Mouse (Mus musculus) limb, embryonic 13.5 days (tissue): ENCODE results near the gene Herc2. TPM values are rescaled to one million over a fixed set of nuclear protein-coding genes. Genes with fewer than 3 reads are reported as not detected.

Source experiments
- ATAC-seq: fragments of 200-750 bp; cut with Nextera tagmentation; 2 replicates; pipeline ENCODE4 v1.8.0; 2017; ENCODE audit warnings: low read depth, moderate number of reproducible peaks, moderate TSS enrichment; ENCODE audit not compliant: low FRiP score
- H3K27ac ChIP-seq: fragments of 300-500 bp; sonication (generic); 2 replicates; pipeline ENCODE4 v1.5.1; 2015; ENCODE audit warnings: inconsistent platforms, mild to moderate bottlenecking, moderate library complexity
- H3K27me3 ChIP-seq: fragments of 300-500 bp; sonication (generic); 2 replicates; pipeline ENCODE4 v1.6.1; 2015; ENCODE audit warnings: mild to moderate bottlenecking, inconsistent platforms
- H3K36me3 ChIP-seq: fragments of 300-500 bp; sonication (generic); 2 replicates; pipeline ENCODE4 v1.6.1; 2015; ENCODE audit warnings: inconsistent platforms, mild to moderate bottlenecking, moderate library complexity
- H3K4me1 ChIP-seq: fragments of 300-500 bp; sonication (generic); 2 replicates; pipeline ENCODE4 v1.6.1; 2015; ENCODE audit warnings: inconsistent platforms
- H3K4me2 ChIP-seq: fragments of 300-500 bp; sonication (generic); replicated peaks from 2 replicates; pipeline ENCODE4 v1.6.1; 2015; ENCODE audit warnings: inconsistent platforms, mild to moderate bottlenecking, moderate library complexity
- H3K4me3 ChIP-seq: fragments of 300-500 bp; sonication (generic); 2 replicates; pipeline ENCODE4 v1.5.1; 2015; ENCODE audit warnings: moderate library complexity, mild to moderate bottlenecking, inconsistent platforms
- H3K9ac ChIP-seq: fragments of 300-500 bp; sonication (generic); 2 replicates; pipeline ENCODE4 v1.6.1; 2015; ENCODE audit warnings: mild to moderate bottlenecking, inconsistent platforms
- H3K9me3 ChIP-seq: fragments of 300-500 bp; sonication (generic); 2 replicates; pipeline ENCODE4 v1.6.1; 2016; ENCODE audit warnings: inconsistent platforms
- WGBS: fragments of 180-500 bp; shearing (Covaris S2); methylation state at CpG from one replicate; pipeline ENCODE4 v1.1.7; 2015; 5-methylcytosine and 5-hydroxymethylcytosine counted together
- polyA plus RNA-seq: library from polyadenylated mRNA; unstranded; fragments of >200 nt; fragmentation: Nextera tagmentation; extraction: Ambion mirVana; gene quantifications from 2 replicates; pipeline ENCODE4 v1.2.1, GENCODE M21; 2015

Gene Herc2
- polyA plus RNA-seq, 1 experiment from 2014 or later: 28.8 TPM

- H3K27ac ChIP-seq: no peak overlapping the region
- H3K9me3 ChIP-seq: no peaks in the 10 kb centered on the region
- no peak overlapping the region for H3K9ac ChIP-seq
- no peak for ATAC-seq
- H3K36me3 ChIP-seq: peaks cover 82% of the 10 kb centered on the region
- H3K4me2 ChIP-seq: no peak overlapping the region
- H3K4me3 ChIP-seq: no peak overlapping the region
- no peaks in the 10 kb centered on the region for H3K27me3 ChIP-seq
- H3K4me1 ChIP-seq: no peaks in the 10 kb centered on the region
- 95% methylated on average over 3 of the region's 3 CpGs for WGBS
These were observed 39.1 kb downstream of the Herc2 start for GRCm38 (mm10) chr7:56089097-56089496.

- H3K4me2 ChIP-seq: no peak overlapping the region
- H3K4me3 ChIP-seq: no peak overlapping the region
- 94% methylated on average over 5 of the region's 5 CpGs for WGBS
- no peak overlapping the region for H3K27ac ChIP-seq
- no peaks in the 10 kb centered on the region for H3K9me3 ChIP-seq
- H3K9ac ChIP-seq: no peak overlapping the region
- no peaks in the 10 kb centered on the region for H3K27me3 ChIP-seq
- no peaks in the 10 kb centered on the region for H3K4me1 ChIP-seq
- no peak for ATAC-seq
- peaks cover 82% of the 10 kb centered on the region for H3K36me3 ChIP-seq
These were observed 41.4 kb downstream of the Herc2 start for GRCm38 (mm10) chr7:56091445-56091844.

GRCm38 (mm10) chr7:56102293-56102847, 52.4 kb downstream of the Herc2 start:
- 86% methylated on average over 5 of the region's 5 CpGs for WGBS
- Histone ChIP-seq H3K4me3 (no peak overlapping the region), H3K27ac (no peak overlapping the region), H3K36me3 (peaks cover 67% of the 10 kb centered on the region), H3K4me2 (no peak overlapping the region), H3K27me3 (no peaks in the 10 kb centered on the region), H3K4me1 (no peaks in the 10 kb centered on the region), H3K9ac (no peak overlapping the region), H3K9me3 (no peaks in the 10 kb centered on the region)
- no peak for ATAC-seq

- no peak for ATAC-seq
- peaks cover 53% of the 10 kb centered on the region for H3K36me3 ChIP-seq
- WGBS: 92% methylated on average over 6 of the region's 6 CpGs
These were observed 63.0 kb downstream of the Herc2 start for GRCm38 (mm10) chr7:56112999-56113398.

GRCm38 (mm10) chr7:56114148-56114547, 64.2 kb downstream of the Herc2 start:
- Histone ChIP-seq H3K27ac (no peak overlapping the region), H3K4me1 (no peaks in the 10 kb centered on the region), H3K9ac (no peak overlapping the region), H3K4me3 (no peak overlapping the region), H3K9me3 (no peaks in the 10 kb centered on the region), H3K36me3 (peaks cover 42% of the 10 kb centered on the region), H3K27me3 (no peaks in the 10 kb centered on the region), H3K4me2 (no peak overlapping the region)
- ATAC-seq: no peak
- WGBS: 82% methylated on average over 1 of the region's 1 CpGs

More at GRCm38 (mm10) chr7:56112999-56113398, 63.0 kb downstream of the Herc2 start:
- Histone ChIP-seq H3K9ac (no peak overlapping the region), H3K4me2 (no peak overlapping the region), H3K27me3 (no peaks in the 10 kb centered on the region), H3K27ac (no peak overlapping the region), H3K4me3 (no peak overlapping the region), H3K9me3 (no peaks in the 10 kb centered on the region), H3K4me1 (no peaks in the 10 kb centered on the region)

GRCm38 (mm10) chr7:56120968-56121367, 71.0 kb downstream of the Herc2 start:
- no peak overlapping the region for H3K4me3 ChIP-seq
- no peak overlapping the region for H3K4me2 ChIP-seq
- 84% methylated on average over 7 of the region's 7 CpGs for WGBS
- H3K27me3 ChIP-seq: no peaks in the 10 kb centered on the region
- peaks cover 41% of the 10 kb centered on the region for H3K36me3 ChIP-seq
- no peaks in the 10 kb centered on the region for H3K9me3 ChIP-seq
- no peak for ATAC-seq
- H3K4me1 ChIP-seq: no peaks in the 10 kb centered on the region
- no peak overlapping the region for H3K9ac ChIP-seq
- no peak overlapping the region for H3K27ac ChIP-seq

GRCm38 (mm10) chr7:56121425-56121824, 71.4 kb downstream of the Herc2 start:
- H3K27me3 ChIP-seq: no peaks in the 10 kb centered on the region
- WGBS: 93% methylated on average over 5 of the region's 5 CpGs
- no peak for ATAC-seq

GRCm38 (mm10) chr7:56128080-56128479, 78.1 kb downstream of the Herc2 start:
- H3K4me3 ChIP-seq: no peak overlapping the region
- no peak overlapping the region for H3K4me2 ChIP-seq
- no peaks in the 10 kb centered on the region for H3K4me1 ChIP-seq
- no peak overlapping the region for H3K9ac ChIP-seq
- ATAC-seq: no peak
- no peaks in the 10 kb centered on the region for H3K9me3 ChIP-seq
- peaks cover 59% of the 10 kb centered on the region for H3K36me3 ChIP-seq
- no peaks in the 10 kb centered on the region for H3K27me3 ChIP-seq
- WGBS: 95% methylated on average over 3 of the region's 3 CpGs
- H3K27ac ChIP-seq: no peak overlapping the region

More at GRCm38 (mm10) chr7:56121425-56121824, 71.4 kb downstream of the Herc2 start:
- Histone ChIP-seq H3K4me3 (no peak overlapping the region), H3K4me2 (no peak overlapping the region), H3K27ac (no peak overlapping the region), H3K36me3 (peaks cover 41% of the 10 kb centered on the region), H3K9ac (no peak overlapping the region), H3K4me1 (no peaks in the 10 kb centered on the region), H3K9me3 (no peaks in the 10 kb centered on the region)

- H3K4me1 ChIP-seq: no peaks in the 10 kb centered on the region
- H3K36me3 ChIP-seq: peaks cover 64% of the 10 kb centered on the region
- H3K4me2 ChIP-seq: no peak overlapping the region
- no peak for ATAC-seq
- H3K9me3 ChIP-seq: no peaks in the 10 kb centered on the region
- no peak overlapping the region for H3K27ac ChIP-seq
- H3K27me3 ChIP-seq: no peaks in the 10 kb centered on the region
- WGBS: 96% methylated on average over 3 of the region's 3 CpGs
- no peak overlapping the region for H3K9ac ChIP-seq
- no peak overlapping the region for H3K4me3 ChIP-seq
These were observed 79.6 kb downstream of the Herc2 start for GRCm38 (mm10) chr7:56129577-56129976.

GRCm38 (mm10) chr7:56131548-56131947, 81.6 kb downstream of the Herc2 start:
- no peak for ATAC-seq

GRCm38 (mm10) chr7:56138706-56139105, 88.7 kb downstream of the Herc2 start:
- WGBS: 92% methylated on average over 7 of the region's 7 CpGs
- Histone ChIP-seq H3K4me1 (no peaks in the 10 kb centered on the region), H3K4me2 (no peak overlapping the region), H3K36me3 (peaks cover 59% of the 10 kb centered on the region), H3K4me3 (no peak overlapping the region), H3K9me3 (no peaks in the 10 kb centered on the region), H3K27me3 (no peaks in the 10 kb centered on the region), H3K27ac (no peak overlapping the region), H3K9ac (no peak overlapping the region)
- no peak for ATAC-seq

More at GRCm38 (mm10) chr7:56131548-56131947, 81.6 kb downstream of the Herc2 start:
- Histone ChIP-seq H3K9me3 (no peaks in the 10 kb centered on the region), H3K9ac (no peak overlapping the region), H3K36me3 (peaks cover 66% of the 10 kb centered on the region), H3K4me2 (no peak overlapping the region), H3K27me3 (no peaks in the 10 kb centered on the region), H3K4me1 (no peaks in the 10 kb centered on the region), H3K27ac (no peak overlapping the region), H3K4me3 (no peak overlapping the region)
- 76% methylated on average over 6 of the region's 6 CpGs for WGBS

- WGBS: 93% methylated on average over 3 of the region's 3 CpGs
- H3K4me2 ChIP-seq: no peak overlapping the region
- no peak overlapping the region for H3K9ac ChIP-seq
- no peak overlapping the region for H3K27ac ChIP-seq
- H3K9me3 ChIP-seq: no peaks in the 10 kb centered on the region
- H3K4me3 ChIP-seq: no peak overlapping the region
- H3K4me1 ChIP-seq: no peaks in the 10 kb centered on the region
- peaks cover 63% of the 10 kb centered on the region for H3K36me3 ChIP-seq
- no peak for ATAC-seq
- no peaks in the 10 kb centered on the region for H3K27me3 ChIP-seq
These were observed 96.4 kb downstream of the Herc2 start for GRCm38 (mm10) chr7:56146424-56146823.

- no peaks in the 10 kb centered on the region for H3K4me1 ChIP-seq
- no peak overlapping the region for H3K4me2 ChIP-seq
- H3K27ac ChIP-seq: no peak overlapping the region
- 93% methylated on average over 7 of the region's 7 CpGs for WGBS
- H3K9me3 ChIP-seq: no peaks in the 10 kb centered on the region
- no peak for ATAC-seq
- H3K27me3 ChIP-seq: no peaks in the 10 kb centered on the region
- H3K4me3 ChIP-seq: no peak overlapping the region
- no peak overlapping the region for H3K9ac ChIP-seq
- H3K36me3 ChIP-seq: peaks cover 73% of the 10 kb centered on the region
These were observed 98.9 kb downstream of the Herc2 start for GRCm38 (mm10) chr7:56148925-56149324.
